Mouse (Mus musculus): ENCODE data around the gene B9d1.

The B9d1 gene

DNA sequence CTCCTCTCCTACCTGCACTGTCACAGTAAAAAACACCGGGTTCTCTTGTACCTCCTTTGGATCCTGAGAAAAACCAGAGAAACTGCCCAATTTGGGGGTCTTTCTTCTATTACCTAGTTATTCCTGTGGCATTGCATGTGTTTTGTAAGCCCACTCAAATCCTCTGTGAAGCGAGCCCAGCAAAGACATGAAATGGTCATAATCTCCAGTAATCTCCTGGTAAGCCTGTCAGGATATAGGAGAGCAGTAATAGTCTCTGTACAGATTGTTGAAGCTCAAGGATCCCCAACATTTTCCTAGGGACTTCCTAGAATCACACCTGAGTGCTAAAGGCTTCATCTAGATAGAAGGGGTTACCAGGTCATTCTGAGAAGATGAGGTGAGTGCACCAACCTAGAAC lies 36.2 kb downstream of the B9d1 start:
- DNase-seq (ENCODE audit: low read depth): no peak

DNA sequence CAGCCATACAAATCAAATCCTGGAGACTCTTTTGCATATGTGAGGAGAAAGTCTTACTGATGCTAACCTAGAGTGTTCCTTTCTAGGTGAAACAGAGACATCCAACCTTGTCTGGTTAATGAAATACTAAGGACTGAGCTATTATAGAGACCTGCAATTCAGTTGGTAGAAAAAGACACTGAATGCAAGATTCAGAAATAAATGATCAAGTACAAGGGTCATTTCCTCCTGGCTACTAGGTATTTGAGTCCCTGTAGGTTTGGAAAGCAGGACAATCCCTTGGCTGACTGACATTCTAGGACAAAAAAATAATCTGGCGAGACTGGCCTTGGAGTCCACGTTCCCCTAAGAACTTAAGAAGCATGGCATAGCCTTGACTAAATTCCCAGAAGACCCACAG lies 40.6 kb downstream of the B9d1 start:
- no peak for DNase-seq (ENCODE audit: low read depth)

DNA sequence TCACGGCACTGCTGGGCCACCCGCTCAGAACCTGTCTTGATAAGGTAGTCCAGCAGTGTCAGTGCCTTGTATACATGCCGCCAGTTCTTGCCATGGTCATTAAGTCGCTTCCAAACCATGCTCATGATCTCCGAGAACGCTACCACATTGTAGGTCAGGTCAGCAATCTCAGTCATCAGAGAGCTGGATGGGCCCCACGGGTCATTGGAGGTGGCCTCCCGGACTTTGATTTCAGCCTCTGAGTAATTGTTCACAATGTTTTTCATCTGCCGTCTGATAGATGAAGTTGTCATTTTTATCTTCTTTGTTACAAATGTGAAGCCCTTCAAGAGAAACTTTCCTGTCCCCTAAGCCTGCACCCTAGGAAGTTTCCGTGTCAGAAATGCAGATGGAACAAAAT lies 41.5 kb downstream of the B9d1 start:
- no peak for DNase-seq (ENCODE audit: low read depth)

DNA sequence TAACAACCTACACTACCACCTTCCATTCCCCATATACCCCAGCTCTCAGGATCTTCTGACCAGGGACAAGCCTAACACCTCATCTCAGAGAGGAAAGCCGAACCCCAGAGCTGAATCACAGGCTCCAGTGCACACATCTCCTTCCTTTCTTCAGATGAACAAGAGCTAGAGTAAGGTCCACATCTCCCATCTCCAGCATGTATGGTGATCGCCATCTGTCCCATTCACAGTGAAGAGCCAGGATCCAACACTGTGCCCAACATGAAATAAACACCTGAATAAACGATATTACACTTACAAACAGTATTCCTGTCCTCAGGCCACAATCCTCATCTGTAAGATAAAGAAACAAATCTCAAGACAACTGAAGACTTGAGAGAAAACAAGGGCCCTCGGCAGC lies 42.8 kb downstream of the B9d1 start:
- DNase-seq (ENCODE audit: low read depth): no peak

GRCm38 (mm10) chr11:61550631-61551030 lies 45.7 kb downstream of the B9d1 start:
- DNase-seq (ENCODE audit: low read depth): no peak

DNA sequence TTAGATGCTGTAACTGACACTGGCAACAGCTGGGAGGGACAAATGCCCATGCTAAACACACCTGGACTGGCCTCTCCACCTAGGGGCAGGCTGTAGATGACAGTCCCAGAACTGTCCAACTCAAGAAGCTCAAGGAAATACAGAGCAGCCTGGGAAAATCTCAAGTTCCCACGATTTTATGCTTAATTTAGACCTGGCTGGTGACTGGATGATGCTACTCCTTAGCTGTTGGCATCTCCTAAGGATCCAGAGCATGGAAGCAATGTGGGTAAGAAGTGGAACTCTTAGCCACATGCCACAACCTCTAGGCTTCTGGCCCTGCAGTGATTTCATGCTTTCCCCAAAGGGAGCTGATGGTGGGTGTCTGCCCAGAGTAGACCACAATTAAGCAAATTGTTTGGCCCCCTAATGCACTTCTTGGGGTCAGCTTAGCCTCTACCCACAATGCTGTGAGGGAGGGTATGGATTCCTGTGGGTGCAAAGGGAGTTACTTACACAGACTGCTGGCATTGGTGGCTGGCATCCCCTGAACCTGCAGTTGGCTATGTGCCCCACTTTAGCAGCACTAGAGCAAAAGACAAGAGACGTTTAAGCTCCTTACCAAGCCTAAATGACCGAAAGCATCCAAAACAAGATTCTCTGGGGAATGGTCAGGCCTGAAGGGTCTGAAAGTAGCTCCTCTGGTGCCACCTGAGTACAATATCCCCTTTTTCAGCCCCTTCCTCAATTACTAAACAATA lies 48.2 kb downstream of the B9d1 start:
- no peak for DNase-seq (ENCODE audit: low read depth)

GRCm38 (mm10) chr11:61559572-61559971 lies 54.6 kb downstream of the B9d1 start:
- DNase-seq (ENCODE audit: low read depth): no peak

- DNase-seq (ENCODE audit: low read depth): no peak
These were observed 57.5 kb downstream of the B9d1 start for GRCm38 (mm10) chr11:61562421-61562820.
